In the genomic region with DNA sequence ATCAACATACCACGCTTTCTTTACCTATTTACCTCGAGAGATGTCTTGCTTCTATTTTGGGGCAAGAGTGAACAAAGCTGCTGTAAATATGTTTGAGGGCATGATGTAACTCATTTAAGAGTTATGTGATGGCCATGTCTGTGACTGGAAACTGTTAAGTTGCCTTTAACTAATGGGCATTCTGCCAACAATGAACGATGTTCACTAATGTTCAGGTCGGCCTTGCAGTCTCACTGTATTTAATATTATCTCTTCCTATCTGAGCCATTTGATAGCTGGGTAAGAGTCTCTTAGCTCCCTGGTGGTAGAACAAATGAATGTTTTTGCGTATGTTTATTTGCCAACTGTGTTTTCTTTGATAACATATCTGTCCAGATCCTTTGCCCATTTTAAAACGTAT, we compare ENCODE assay signal across 23 mouse cellular contexts.
"Had no signal": no experiment of that assay in that cellular context is flagged by ENCODE, and none has a peak within 500 bp of the region (broad histone marks: within the 10 kb centered on the region; RNA-seq: fewer than 3 reads in every experiment).

No protein-coding gene starts in this region.

- H3K4me2 ChIP-seq: heart, embryonic 12.5 days; hindbrain, embryonic 12.5 days; hindbrain, embryonic 14.5 days; limb, embryonic 12.5 days had no signal

- ATAC-seq: hindbrain, embryonic 16.5 days; inflammation-experienced regulatory T-cells, adult 6 months had no signal

- H3K27ac ChIP-seq: gastrocnemius, adult 2 months; heart, embryonic 10.5 days; hindbrain, embryonic 10.5 days; hindbrain, embryonic 12.5 days; hindbrain, embryonic 14.5 days; layer of hippocampus, adult 2 months; left cerebral cortex, adult 2 months; limb, embryonic 10.5 days; limb, embryonic 12.5 days; liver, embryonic 13.5 days had no signal

- H3K27me3 ChIP-seq: liver, embryonic 13.5 days had no signal

- H3K4me3 ChIP-seq: gastrocnemius, adult 2 months; heart, embryonic 10.5 days; heart, embryonic 12.5 days; hindbrain, embryonic 10.5 days; hindbrain, embryonic 12.5 days; layer of hippocampus, adult 2 months; left cerebral cortex, adult 2 months; limb, embryonic 10.5 days; limb, embryonic 12.5 days; liver, embryonic 13.5 days had no signal

- DNase-seq: gastrocnemius, adult 2 months; gastrocnemius, postnatal 10 days; gastrocnemius, postnatal 25 days; heart, adult 18-20 months; heart, postnatal 10 days; heart, postnatal 4 days; kidney, adult 18-20 months; kidney, adult 8-10 months; kidney, postnatal 10 days; kidney, postnatal 25 days; liver; liver, embryonic 13.5 days had no signal

- H3K9me3 ChIP-seq: heart, embryonic 10.5 days; heart, embryonic 12.5 days; hindbrain, embryonic 10.5 days; hindbrain, embryonic 12.5 days; limb, embryonic 10.5 days; limb, embryonic 12.5 days; liver, embryonic 13.5 days had no signal

- H3K36me3 ChIP-seq: heart, embryonic 10.5 days; heart, embryonic 12.5 days; hindbrain, embryonic 10.5 days; hindbrain, embryonic 12.5 days; limb, embryonic 12.5 days; liver, embryonic 13.5 days had no signal

- H3K9ac ChIP-seq: heart, embryonic 12.5 days; hindbrain, embryonic 12.5 days; hindbrain, embryonic 14.5 days; limb, embryonic 12.5 days; liver, embryonic 13.5 days had no signal
